Mouse (Mus musculus): ENCODE measurements at regions not wholly inside any gene's neighbourhood (a gene's known extent, or its start where the extent isn't known, plus 50 kb on each side); places are given as distances from the start of the nearest gene placed in this dataset.

GRCm38 (mm10) chr1:35600847-35601246 is 467.4 kb upstream of the Hs6st1 start:
- DNase-seq = no peak

- no peak for DNase-seq
Measured at GRCm38 (mm10) chr1:35615131-35615530, 453.1 kb upstream of the Hs6st1 start.

GRCm38 (mm10) chr1:35619476-35619875 is 448.7 kb upstream of the Hs6st1 start:
- DNase-seq = no peak

DNA sequence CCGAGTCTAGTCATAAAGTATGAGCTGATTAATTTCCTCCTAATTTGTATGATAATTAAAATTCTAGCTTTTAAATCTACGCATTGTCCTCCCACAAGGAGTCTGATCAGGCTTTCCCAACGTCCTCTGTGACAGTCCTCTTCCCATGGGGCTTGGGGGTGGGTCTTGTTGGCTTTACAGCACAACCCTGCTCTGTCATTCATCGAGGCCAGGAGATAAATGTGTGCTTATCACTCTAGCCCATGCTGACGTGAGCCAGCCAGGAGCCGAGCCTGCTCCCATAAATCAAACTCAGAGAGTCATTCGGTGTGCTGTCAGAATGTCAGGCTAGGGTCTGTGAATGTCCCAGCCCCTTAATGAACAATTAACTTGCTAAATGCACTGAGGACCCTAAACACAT is 425.6 kb upstream of the Hs6st1 start:
- no peak for DNase-seq

GRCm38 (mm10) chr1:35653119-35653956 is 414.9 kb upstream of the Hs6st1 start:
- DNase-seq = peak; percentile 32 to 53

DNA sequence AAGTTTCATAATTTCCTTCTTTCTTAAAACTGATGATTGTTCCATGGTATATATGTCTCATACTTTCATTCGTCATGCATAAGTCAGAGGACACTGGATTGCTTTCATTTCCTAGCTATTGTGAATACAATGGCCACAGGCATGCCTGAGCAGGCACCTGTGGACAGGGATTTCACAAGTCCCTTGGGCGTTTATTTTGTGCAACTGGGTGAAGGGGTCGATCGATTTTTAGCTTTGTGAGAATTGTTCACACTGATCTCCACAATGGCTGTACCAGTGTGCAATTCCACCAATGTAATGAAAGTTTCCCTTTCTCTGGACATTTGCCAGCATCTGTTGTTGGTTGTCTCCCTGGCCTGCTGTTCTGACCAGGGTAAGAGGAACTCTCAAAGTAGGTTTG is 405.2 kb upstream of the Hs6st1 start:
- DNase-seq = no peak

DNA sequence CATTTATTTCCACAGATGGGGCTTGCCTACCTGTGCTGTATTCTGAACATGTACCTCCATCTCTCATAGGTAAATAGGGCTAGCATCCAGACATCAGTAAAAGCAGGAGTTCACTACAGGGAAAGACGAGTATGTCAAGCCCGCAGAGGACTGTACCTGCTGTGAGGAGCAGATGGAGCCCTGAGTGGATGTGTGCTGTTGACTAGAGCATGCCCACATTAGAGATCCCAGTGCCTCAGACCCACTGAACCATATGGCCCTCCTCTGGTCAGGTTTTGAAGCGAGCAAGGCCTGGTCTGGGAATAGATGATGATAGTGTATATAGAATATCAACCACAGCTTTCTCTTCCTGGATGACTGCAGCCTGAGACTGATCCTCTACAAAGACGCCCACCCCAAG is 394.7 kb upstream of the Hs6st1 start:
- peak; percentile 29 to 59 for DNase-seq

GRCm38 (mm10) chr1:35673992-35674391 is 394.2 kb upstream of the Hs6st1 start:
- no peak for DNase-seq

GRCm38 (mm10) chr1:35682511-35682949 is 385.7 kb upstream of the Hs6st1 start:
- peak; percentile 59 to 61 for DNase-seq

DNA sequence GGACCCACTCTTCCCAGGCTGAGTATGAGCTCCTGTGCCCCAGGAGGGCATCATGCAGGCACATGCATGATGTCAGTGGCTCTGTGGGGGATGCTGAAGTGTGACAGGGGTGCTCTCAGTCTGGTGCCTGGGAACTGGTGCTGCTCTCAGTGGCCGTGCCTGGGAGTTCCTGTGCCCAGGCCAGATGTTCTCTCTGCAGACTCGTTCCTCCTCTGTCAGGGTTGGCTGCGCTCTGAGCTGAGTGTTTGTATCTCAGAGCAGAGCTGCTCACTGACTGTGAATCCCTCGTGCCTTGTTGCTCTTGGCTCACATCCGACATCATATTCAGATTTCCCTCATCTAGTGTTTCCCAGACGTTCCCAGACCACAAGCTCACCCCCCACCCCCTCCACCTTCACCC is 382.5 kb upstream of the Hs6st1 start:
- DNase-seq = no peak

DNA sequence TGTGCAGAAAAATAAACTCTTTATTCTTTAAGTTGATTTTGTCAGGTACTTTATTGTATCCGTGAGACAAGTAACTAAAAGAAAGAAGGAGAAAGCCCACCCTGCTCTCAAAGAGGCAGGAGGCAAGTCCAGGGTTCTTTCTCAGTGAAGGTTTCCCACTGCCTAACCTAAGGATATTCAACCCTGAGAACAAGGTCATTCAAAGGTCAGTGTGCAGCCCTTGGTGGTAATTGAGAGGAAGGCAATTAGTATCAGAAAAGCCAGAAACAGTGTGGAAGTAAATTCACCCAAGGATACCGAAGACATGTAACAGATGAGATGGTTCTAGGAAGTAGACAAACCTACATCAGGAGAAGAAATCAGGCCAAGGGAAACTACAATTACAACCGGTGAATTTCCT is 373.9 kb upstream of the Hs6st1 start:
- DNase-seq = no peak

GRCm38 (mm10) chr1:35694775-35695591 is 373.2 kb upstream of the Hs6st1 start:
- no peak for DNase-seq

DNA sequence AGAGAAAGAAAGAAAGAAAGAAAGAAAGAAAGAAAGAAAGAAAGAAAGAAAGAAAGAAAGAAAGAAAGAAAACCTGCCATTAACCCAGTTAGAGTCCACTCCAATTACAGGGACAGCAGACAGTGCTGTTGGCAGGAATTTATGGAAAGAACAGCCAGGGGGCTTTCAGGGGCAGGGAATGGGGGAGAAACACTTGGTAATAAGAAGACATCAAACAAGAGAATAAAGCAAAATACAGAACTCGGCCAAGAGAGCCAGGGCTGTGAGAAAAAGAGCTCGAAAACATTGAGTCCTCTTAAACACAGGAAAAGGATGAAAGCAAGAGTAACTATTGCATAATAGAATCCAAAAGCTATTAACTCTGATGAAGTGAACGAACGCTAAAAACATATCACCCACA is 371.0 kb upstream of the Hs6st1 start:
- no peak for DNase-seq

- no peak for DNase-seq
Measured at GRCm38 (mm10) chr1:35697834-35698500, 370.2 kb upstream of the Hs6st1 start.

DNA sequence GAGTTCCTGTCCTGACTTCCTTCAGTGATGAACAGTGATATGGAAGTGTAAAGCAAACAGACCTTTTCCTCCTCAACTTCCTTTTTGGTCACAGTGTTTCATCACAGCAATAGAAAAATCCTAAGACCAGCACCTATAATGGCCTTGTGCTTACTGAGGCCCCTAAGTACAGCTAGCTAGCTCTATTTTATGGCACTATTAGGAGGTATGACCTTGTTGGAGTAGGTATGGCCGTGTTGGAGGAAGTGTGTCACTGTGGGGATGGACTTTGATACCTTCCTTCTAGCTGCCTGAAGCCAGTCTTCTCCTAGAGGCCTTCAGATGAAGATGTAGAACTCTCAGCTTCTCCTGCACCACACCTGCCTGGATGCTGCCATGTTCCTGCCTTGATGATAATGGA is 365.6 kb upstream of the Hs6st1 start:
- no peak for DNase-seq

DNA sequence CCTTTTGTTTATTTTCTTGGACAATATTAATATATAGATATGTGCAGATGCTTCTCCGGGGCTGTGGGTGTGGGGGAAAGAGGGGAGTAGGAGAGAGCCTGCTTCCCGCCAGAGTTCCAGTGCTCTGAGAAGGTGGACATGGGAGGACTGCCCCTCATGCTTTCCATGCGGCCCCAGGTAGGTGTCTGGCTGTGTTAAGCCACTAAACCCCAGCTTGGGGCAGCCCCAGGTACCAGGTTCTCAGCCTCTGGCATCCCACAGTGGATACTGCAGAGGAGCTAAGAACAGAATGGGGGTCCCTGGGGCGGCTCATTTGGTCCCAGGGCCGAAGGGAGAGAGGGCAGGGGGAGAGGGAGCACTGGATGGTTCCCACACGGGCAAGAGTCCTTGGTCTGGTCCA is 361.9 kb upstream of the Hs6st1 start:
- DNase-seq = no peak

DNA sequence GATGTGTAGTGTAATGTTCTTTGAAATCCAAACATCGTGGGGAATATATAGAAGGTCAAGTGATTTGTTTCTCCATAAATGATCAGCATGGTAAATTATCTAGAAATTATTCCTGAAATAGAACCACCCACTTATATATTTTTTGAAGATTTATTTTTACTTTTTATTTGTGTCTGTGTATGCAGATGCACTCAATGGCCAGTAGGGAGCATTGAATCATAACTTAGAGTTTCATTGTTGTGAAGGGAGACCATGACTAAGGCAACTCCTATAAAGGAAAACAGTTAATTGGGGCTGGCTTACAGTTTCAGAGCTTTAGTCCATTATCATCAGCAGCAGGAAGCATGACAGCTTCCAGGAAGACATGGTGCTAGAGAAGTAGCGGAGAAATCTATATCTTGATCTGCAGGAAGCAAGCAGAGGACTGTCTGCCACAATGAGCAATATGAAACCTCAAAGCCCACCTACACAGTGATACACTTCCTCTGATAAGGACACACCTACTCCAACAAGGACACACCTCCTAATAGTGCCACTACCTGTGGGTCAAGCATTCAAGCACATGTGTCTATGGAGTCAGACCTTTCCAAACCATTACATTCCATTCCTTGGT is 359.9 kb upstream of the Hs6st1 start:
- DNase-seq = no peak

GRCm38 (mm10) chr1:35709214-35709613 is 359.0 kb upstream of the Hs6st1 start:
- DNase-seq = no peak

GRCm38 (mm10) chr1:35713961-35714360 is 354.2 kb upstream of the Hs6st1 start:
- DNase-seq = no peak

DNA sequence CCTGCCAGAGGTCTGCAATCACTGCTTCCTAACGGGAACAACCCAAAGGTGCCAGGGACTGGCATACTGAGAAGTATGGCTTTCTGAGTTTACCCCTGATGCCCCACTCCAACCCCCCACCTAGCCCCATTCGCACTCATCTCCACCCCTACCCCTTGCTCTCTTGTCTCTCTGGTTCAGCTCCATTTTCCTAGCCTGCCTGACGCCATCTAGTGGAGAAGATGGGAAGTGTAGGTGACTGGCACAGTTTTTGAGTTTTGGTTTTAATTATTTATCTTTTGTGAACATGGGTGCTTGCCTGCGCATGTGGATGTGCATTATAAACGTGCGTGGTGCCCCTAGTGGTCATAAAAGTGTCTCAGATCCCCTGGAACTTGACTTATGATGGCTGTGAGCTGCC is 352.3 kb upstream of the Hs6st1 start:
- DNase-seq = no peak

- no peak for DNase-seq
Measured at GRCm38 (mm10) chr1:35717166-35717565, 351.0 kb upstream of the Hs6st1 start.

DNA sequence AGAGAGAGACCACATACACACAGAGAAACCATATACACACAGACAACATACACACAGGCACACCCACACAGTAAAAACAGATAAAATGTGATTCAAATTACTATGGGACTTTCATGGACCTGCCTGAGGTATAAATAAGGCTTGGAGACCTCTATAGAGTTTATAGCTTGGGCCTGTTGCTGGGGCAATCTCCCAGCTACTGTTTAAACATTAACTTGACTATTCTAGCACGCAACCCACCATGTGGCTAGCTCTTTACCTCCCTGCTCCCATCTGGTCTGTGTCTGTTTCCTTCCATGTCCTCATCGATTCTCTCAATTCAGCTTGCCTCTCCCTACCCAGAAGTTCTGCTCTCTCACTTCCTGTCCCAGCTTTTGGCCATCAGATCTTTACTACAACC is 350.5 kb upstream of the Hs6st1 start:
- DNase-seq = no peak

GRCm38 (mm10) chr1:35720063-35720462 is 348.1 kb upstream of the Hs6st1 start:
- DNase-seq = no peak

All from cerebellum, postnatal 14 days (tissue).